Mouse (Mus musculus): ENCODE results near the gene Ppa1.

Ppa1 gene

DNA sequence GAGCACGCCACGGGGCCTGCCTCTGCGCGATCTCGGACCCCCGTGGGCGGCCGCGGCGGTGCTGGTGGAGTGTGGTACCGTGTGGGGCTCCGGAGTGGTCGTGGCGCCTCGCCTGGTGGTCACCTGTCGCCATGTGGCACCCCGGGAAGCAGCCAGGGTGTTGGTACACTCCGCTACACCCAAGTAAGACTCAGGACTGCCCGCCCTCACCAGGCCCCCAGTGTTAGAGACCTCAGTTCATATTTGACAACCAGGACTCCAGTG, 48.1 kb downstream of the Ppa1 start:
- no peak for DNase-seq

GRCm38 (mm10) chr10:61697028-61697427, 48.7 kb downstream of the Ppa1 start:
- DNase-seq: no peak

DNA sequence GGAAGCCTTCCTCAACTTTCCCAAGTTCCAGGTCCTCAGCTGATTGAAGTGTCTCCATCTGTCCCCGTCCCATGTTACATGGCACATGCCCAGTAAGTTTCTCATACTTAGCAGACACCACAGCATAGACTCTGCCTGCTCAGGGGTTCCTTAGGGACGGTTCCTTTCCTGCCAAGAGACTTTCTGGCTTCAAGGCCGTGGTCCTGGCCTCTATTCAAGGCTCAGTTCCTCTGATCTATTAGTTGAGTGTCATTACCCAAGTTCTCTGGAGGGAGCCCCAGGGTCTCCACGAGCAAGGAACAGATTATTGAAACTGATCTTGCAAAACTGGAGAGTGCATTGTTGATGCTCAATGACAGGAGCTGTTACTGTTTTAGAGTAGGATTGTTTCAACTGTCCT, 56.3 kb downstream of the Ppa1 start:
- DNase-seq: peak in 1 of 2 experiments; percentile 3

GRCm38 (mm10) chr10:61706412-61707375, 58.3 kb downstream of the Ppa1 start:
- peak in 1 of 2 experiments; percentile 12 for DNase-seq

DNA sequence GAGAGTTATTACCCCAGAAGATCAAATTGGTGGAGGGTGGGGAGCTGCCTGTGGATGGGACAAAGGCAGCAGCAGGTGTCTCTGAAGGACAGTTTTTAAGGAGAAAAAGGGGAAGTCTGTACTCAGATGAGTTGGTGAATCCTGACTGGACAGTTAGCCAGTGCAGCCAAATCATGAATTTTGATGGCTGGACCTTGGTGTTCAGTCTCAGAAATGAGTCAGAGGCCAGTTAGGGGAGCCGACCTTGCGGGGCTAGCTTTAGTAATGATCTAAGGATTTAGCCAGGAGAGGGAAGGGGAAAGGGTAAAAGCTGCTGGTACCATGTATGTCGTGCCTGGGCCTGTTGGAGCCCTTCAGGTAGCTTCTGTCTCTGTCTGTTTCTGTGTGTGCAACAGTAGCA, 65.2 kb downstream of the Ppa1 start:
- no peak for DNase-seq

GRCm38 (mm10) chr10:61714146-61714545, 65.8 kb downstream of the Ppa1 start:
- no peak for DNase-seq

GRCm38 (mm10) chr10:61714771-61715461, 66.6 kb downstream of the Ppa1 start, which contains the start of gene Aifm2:
Gene Aifm2, plus strand, starts transcription at chr10:61715263.
- peak; percentile 77 to 83 for DNase-seq

DNA sequence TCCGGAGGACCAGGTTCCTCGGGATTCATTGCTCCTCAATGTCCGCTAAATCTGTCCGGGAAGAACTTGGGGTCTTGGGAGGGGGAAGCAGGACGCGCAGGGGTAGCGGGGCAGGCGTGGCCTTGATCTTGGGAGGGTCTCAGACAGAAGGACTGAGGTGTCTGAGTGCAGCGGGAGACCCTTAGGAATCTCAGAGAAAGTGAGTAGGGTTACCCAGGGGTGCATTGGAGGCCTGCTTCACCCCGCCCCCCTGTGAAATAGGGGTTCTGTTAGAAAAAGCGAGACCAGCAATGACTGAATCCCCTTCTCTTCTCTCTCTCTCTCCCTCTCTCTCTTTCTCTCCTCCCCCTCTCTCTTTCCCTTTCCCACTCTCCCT, 67.1 kb downstream of the Ppa1 start:
- no peak for DNase-seq

DNA sequence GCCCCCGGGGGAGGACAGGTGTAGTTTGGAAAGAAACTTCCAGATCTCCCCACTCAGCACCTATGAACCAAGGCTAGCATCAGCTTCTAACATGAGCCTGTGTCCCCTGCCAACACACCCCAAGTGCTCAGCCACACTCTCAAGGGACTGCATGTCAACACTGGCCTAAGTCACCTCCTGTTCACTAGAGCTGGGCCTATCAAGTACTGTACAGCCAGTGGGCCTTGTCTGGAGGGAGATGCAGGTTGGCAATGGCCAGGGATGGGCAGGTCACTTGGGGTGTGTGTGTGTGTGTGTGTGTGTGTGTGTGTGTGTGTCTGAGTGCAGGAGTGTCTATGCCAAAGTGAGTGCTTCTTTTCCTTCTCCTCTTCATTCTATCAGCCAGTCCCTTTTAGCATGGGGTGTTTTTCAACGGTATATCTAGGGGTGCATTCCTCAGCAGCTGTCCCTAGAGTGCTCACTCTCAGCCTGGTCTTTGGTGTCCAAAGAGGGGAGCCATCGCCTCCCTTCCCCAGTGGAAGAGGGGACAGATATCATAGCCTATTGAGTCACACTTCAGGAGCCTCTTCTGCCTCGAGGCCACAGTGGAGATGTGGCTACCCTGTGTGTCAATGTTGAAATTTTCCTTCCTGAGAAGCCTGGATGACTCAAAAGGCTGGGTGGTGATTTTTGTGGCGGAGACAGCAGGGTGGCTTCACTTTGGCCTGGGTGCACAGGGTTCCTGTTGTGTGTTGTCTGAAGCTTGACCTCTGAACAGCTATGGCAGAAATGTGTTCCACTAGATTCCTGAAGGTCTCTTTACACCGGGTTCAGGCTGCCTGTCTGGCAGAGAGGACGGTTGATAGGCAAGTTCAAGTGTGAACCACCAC, 67.9 kb downstream of the Ppa1 start:
- DNase-seq: peak in 1 of 2 experiments; percentile 28

DNA sequence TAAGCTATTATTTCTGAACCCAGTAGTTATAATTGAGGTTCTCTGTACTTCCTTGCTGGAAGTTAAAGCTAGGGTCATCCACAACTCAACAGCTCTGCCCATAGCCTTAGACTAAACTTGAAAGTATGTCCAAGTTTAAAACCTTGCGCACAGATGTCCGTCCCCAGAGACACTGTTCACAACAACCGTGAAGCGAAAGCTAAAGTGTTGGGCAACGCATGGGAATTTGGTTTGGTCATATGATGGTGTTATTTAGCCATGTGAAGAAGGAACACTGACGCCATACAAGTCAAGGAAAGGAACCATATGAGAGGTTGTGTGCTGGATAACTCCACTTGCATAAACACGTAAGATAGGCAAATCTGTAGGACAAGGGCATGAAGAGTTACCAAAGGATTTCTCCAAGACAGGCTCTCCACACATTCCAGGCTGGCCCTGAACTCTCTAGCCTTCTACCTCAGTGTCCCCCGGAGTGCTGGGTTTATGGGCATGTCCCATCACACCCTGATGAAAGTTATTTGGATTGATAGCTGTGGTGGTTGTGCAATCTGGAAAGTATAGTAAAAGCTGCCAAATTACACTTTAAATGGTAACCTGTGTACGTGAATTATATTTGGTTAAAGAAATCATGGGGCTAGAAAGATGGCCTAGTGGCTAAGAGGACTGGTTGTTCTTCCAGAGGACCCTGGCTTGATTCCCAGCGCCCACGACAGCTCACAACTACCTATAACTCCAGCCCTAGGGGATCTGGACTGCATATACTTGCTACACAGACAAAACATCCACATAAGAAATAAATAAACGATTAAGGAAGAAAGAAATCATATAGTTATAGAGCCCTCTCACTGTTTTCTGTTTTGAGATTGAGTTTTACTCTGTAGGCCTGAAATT, 69.3 kb downstream of the Ppa1 start:
- no peak for DNase-seq

DNA sequence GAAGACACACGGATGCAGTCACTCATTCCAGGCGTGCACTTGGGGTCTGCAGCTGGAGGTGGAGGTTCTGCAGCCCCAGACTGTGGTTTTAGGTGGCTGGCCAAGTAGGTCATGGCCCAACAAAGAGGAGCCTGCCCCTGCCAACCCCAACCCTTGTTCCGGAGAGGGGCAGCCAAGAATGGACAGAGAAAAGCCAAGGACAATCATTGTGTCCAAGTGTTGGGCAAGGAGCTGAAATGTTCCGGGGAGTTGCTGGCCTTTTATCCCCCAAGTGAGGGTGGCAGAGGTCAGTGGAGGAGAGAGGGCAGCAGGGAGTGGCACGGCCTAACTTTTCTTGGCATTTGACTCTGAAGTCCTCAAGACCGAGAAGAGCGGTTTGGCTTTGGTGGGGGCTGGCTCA, 72.0 kb downstream of the Ppa1 start:
- no peak for DNase-seq

DNA sequence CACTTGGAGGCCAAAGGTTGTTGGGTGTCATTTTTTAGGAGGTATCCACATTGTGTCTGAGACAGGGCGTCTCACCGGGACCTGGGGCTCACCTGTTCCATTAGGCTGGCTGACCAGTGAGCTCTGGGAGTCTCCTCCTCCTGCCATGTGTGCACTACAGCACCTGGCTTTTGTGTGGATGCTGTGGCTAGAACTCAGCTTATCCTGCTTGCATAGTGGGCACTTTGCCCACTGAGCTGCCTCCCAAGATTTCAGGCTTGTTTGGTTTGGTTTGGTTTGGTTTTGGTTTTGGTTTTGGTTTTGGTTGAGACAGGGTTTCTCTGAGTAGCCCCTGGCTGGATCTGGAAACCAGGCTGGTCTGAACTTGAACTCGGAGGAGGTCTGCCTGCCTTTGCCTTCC, 73.9 kb downstream of the Ppa1 start:
- DNase-seq: no peak

DNA sequence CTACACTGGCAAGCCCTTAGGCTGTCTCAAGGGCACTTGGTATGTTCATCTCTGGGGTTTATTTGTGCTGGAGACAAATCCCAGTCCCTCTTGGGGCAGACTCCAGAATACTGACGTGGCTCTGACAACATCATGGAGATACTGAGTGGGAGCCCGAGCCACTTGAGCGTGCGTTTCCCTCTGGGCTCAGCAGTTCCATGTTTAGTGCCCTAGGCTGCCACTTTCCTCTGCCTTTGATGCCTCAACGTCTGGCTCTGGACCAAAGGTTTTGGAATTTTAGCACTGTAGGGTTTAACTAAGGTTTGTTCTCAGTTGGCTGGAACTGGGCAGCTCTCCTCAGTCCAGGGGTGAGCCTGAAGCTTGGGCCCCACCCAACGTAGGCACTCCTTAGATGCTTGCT, 74.9 kb downstream of the Ppa1 start:
- no peak for DNase-seq

Data from lung, postnatal 4 days (tissue).